Mouse (Mus musculus) forelimb bud, embryonic 11.5 days (tissue): ENCODE data around the gene Eif4g3.

Experiments
- DNase-seq: peaks from one replicate; pipeline ENCODE4 v3.0.0-alpha.2; 2012; ENCODE audit warnings: low read depth, low spot score

The Eif4g3 gene

GRCm38 (mm10) chr4:138153980-138154379, 161.2 kb downstream of the Eif4g3 start:
- DNase-seq = peak; percentile 10

- no peak for DNase-seq
Measured at GRCm38 (mm10) chr4:138160918-138161317, 168.1 kb downstream of the Eif4g3 start.

GRCm38 (mm10) chr4:138161550-138161949, 168.7 kb downstream of the Eif4g3 start:
- DNase-seq = no peak

- DNase-seq = no peak
Measured at GRCm38 (mm10) chr4:138163836-138164235, 171.0 kb downstream of the Eif4g3 start.

GRCm38 (mm10) chr4:138164860-138165259, 172.0 kb downstream of the Eif4g3 start:
- no peak for DNase-seq

- DNase-seq = no peak
Measured at GRCm38 (mm10) chr4:138166519-138166918, 173.7 kb downstream of the Eif4g3 start.

GRCm38 (mm10) chr4:138168162-138168561, 175.3 kb downstream of the Eif4g3 start:
- DNase-seq = no peak

- DNase-seq = no peak
Measured at GRCm38 (mm10) chr4:138169420-138169819, 176.6 kb downstream of the Eif4g3 start.

GRCm38 (mm10) chr4:138172686-138173085, 179.9 kb downstream of the Eif4g3 start:
- no peak for DNase-seq

- no peak for DNase-seq
Measured at GRCm38 (mm10) chr4:138179391-138179790, 186.6 kb downstream of the Eif4g3 start.

GRCm38 (mm10) chr4:138180719-138181118, 187.9 kb downstream of the Eif4g3 start:
- DNase-seq = no peak

- DNase-seq = no peak
Measured at GRCm38 (mm10) chr4:138184056-138184455, 191.2 kb downstream of the Eif4g3 start.

- no peak for DNase-seq
Measured at GRCm38 (mm10) chr4:138184573-138184981, 191.8 kb downstream of the Eif4g3 start.

- DNase-seq = no peak
Measured at GRCm38 (mm10) chr4:138185961-138186360, 193.1 kb downstream of the Eif4g3 start.

GRCm38 (mm10) chr4:138187995-138188394, 195.2 kb downstream of the Eif4g3 start:
- no peak for DNase-seq

GRCm38 (mm10) chr4:138192561-138192960, 199.7 kb downstream of the Eif4g3 start:
- no peak for DNase-seq

GRCm38 (mm10) chr4:138200769-138201168, 207.9 kb downstream of the Eif4g3 start:
- no peak for DNase-seq

GRCm38 (mm10) chr4:138201696-138202095, 208.9 kb downstream of the Eif4g3 start:
- DNase-seq = no peak

- DNase-seq = no peak
Measured at GRCm38 (mm10) chr4:138210116-138210515, 217.3 kb downstream of the Eif4g3 start.

GRCm38 (mm10) chr4:138213861-138214260, 221.0 kb downstream of the Eif4g3 start:
- DNase-seq = no peak

GRCm38 (mm10) chr4:138215671-138216199, 222.9 kb downstream of the Eif4g3 start:
- no peak for DNase-seq

GRCm38 (mm10) chr4:138216200-138216890, 223.5 kb downstream of the Eif4g3 start, which contains the start of gene Hp1bp3:
TSS of gene Hp1bp3 (plus strand) at chr4:138216296.
- peak; percentile 73 for DNase-seq

- DNase-seq = peak; percentile 97
Measured at GRCm38 (mm10) chr4:138216891-138217392, 224.1 kb downstream of the Eif4g3 start.
